Mouse (Mus musculus) kidney, adult 2 months (tissue): ENCODE measurements around the gene Cyp2a12.
"Not testable (repeated sequence)": the region's sequence is repeated elsewhere in the genome, so short reads cannot be mapped to it uniquely, and the experiment has no call there.

Source experiments
- CTCF ChIP-seq: fragments of 200-500 bp; conservative IDR thresholded peaks from 2 replicates; pipeline ENCODE4 v1.5.1; 2011; ENCODE audit warnings: low read depth, mild to moderate bottlenecking, control low read depth, low read length, moderate library complexity, mixed read lengths; ENCODE audit not compliant: insufficient read depth, insufficient read length
- POLR2A ChIP-seq: fragments of 200-500 bp; IDR thresholded peaks from one replicate; pipeline ENCODE4 v1.6.1; 2011; ENCODE audit warnings: low read depth, low read length, control low read depth

GRCm38 (mm10) chr7:26981464-26981863 lies 47.4 kb upstream of the Cyp2a12 start:
- TF ChIP-seq POLR2A, CTCF: not testable (repeated sequence)
